Mouse (Mus musculus): ENCODE measurements around the gene Spata2l. TPM values are rescaled to one million over a fixed set of nuclear protein-coding genes. Genes with fewer than 3 reads are reported as not detected.
A peak's percentile ranks its signal among the peaks of the same experiment; 100 is the strongest.
"Not testable (repeated sequence)": the region's sequence is repeated elsewhere in the genome, so short reads cannot be mapped to it uniquely, and the experiment has no call there.

The Spata2l gene
- polyA plus RNA-seq, 1 experiment from 2014 or later: 5.0 TPM

DNA sequence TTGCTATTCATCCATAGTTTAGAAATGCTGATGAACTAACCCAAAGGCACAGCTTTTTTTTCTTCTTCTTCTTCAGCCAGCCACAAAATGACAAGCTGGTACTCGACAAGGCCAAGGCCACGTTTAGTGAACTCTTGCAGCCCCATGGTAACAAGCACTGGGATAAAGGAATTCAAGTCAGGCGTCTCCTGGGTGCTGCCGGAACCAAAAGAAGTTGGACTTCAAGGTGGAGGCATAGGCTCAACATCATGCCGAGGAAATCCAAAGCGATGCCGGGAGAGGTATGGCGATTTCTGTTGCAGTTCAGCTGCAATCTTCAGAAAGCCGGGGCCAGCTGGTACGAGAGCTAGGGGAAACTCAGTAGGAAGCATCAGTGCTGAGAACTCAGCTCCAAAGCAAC lies 3.4 kb upstream of the Spata2l start:
- no peak overlapping the region for H3K9ac ChIP-seq (ENCODE audit: low read depth, low read length)
- no peak for ATAC-seq
- TF ChIP-seq CTCF (IDR thresholded peaks at IDR 0.05; ENCODE audit: low read depth): no peak
- H3K27ac ChIP-seq (ENCODE audit: low read depth, low read length): no peak overlapping the region
- no peak overlapping the region for H3K4me2 ChIP-seq (replicated peaks; ENCODE audit: low read depth)
- 91% methylated on average over 10 of the region's 10 CpGs for WGBS
- 0 out of 2 replicates have a peak, but pooled peaks cover 4% of the 10 kb centered on the region for H3K27me3 ChIP-seq (replicated peaks; ENCODE audit: control insufficient read depth, insufficient read depth, low read length)
- no peak overlapping the region for H3K4me3 ChIP-seq (ENCODE audit: low read depth, low read length)
- peaks cover 15% of the 10 kb centered on the region; the same call in 1 of the 2 replicates for H3K36me3 ChIP-seq (ENCODE audit: control insufficient read depth, insufficient read depth)
- 0 out of 2 replicates have a peak, but pooled peaks cover 8% of the 10 kb centered on the region for H3K4me1 ChIP-seq (replicated peaks; ENCODE audit: control insufficient read depth, insufficient read depth, low read length)
- H3K9me3 ChIP-seq (ENCODE audit: control insufficient read depth): no peaks in the 10 kb centered on the region

DNA sequence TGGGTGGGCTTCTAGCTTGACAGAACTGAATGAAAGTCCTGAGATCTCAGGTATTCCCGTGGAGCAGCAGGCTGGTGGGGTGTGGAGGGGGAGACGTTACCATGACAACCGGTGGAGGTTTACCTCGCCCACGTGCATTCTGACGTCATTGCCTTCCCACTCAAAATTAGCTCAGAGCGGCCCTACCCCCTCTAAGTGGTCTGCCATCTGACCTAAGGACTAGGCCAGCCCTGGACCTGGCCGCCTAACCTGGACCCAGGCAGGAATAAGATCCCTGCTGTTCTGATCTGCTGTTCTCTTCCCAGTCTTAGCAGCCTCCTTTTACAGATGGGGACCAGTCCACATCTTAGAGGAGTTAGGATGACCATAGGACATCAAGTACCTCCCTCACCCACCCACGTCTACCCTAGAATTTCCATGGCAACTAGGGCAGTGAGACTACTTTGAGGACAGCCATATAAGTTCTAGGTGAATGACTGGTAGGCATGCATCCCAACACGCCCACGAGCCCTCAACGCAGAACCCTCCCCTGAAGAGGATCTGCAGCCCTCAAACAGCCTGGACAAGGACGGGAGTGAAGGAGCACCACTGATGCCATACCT lies 1.0 kb downstream of the Spata2l start:
- Histone ChIP-seq H3K27me3 (replicated peaks; ENCODE audit: control insufficient read depth, insufficient read depth, low read length) (0 out of 2 replicates have a peak, but pooled peaks cover 4% of the 10 kb centered on the region), H3K4me2 (replicated peaks; ENCODE audit: low read depth) (peak overlapping the region; percentile 98), H3K9me3 (ENCODE audit: control insufficient read depth) (no peaks in the 10 kb centered on the region), H3K9ac (ENCODE audit: low read depth, low read length) (peak overlapping the region; percentile 55; the same call in 1 of the 2 replicates), H3K36me3 (ENCODE audit: control insufficient read depth, insufficient read depth) (0 out of 2 replicates have a peak, but pooled peaks cover 4% of the 10 kb centered on the region), H3K4me3 (ENCODE audit: low read depth, low read length) (peak overlapping the region; percentile 82), H3K27ac (ENCODE audit: low read depth, low read length) (no peak overlapping the region), H3K4me1 (replicated peaks; ENCODE audit: control insufficient read depth, insufficient read depth, low read length) (0 out of 2 replicates have a peak, but pooled peaks cover 8% of the 10 kb centered on the region)
- no peak for TF ChIP-seq CTCF (IDR thresholded peaks at IDR 0.05; ENCODE audit: low read depth)
- 28% methylated on average over 13 of the region's 13 CpGs for WGBS
- no peak for ATAC-seq

DNA sequence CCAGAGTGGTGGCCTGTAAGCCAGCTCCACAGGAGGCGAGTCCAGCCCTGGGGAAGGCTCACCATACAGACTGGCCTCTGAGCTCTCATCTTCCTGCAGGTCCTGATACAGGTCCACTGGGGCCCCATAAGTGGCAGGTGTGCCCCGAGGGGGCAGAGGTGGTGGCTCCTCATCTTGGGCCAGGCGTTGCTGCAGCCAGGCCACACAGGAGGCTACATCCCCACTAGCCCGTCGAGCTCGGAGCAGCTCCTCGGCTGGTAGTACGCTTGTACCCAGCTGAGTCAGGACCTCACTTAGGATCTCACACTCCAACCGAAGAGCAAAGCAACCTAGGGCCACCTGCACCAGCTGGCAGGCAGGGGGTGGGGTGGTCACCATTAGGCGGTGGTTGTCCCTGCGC lies 2.3 kb downstream of the Spata2l start:
- no peak for TF ChIP-seq CTCF (IDR thresholded peaks at IDR 0.05; ENCODE audit: low read depth)
- 0 out of 2 replicates have a peak, but pooled peaks cover 4% of the 10 kb centered on the region for H3K36me3 ChIP-seq (ENCODE audit: control insufficient read depth, insufficient read depth)
- 0 out of 2 replicates have a peak, but pooled peaks cover 4% of the 10 kb centered on the region for H3K27me3 ChIP-seq (replicated peaks; ENCODE audit: control insufficient read depth, insufficient read depth, low read length)
- H3K4me2 ChIP-seq (replicated peaks; ENCODE audit: low read depth): no peak overlapping the region
- H3K9ac ChIP-seq (ENCODE audit: low read depth, low read length): no peak overlapping the region
- no peak for ATAC-seq
- 0 out of 2 replicates have a peak, but pooled peaks cover 8% of the 10 kb centered on the region for H3K4me1 ChIP-seq (replicated peaks; ENCODE audit: control insufficient read depth, insufficient read depth, low read length)
- WGBS: 81% methylated on average over 11 of the region's 11 CpGs
- H3K27ac ChIP-seq (ENCODE audit: low read depth, low read length): no peak overlapping the region
- no peaks in the 10 kb centered on the region for H3K9me3 ChIP-seq (ENCODE audit: control insufficient read depth)
- no peak overlapping the region for H3K4me3 ChIP-seq (ENCODE audit: low read depth, low read length)

DNA sequence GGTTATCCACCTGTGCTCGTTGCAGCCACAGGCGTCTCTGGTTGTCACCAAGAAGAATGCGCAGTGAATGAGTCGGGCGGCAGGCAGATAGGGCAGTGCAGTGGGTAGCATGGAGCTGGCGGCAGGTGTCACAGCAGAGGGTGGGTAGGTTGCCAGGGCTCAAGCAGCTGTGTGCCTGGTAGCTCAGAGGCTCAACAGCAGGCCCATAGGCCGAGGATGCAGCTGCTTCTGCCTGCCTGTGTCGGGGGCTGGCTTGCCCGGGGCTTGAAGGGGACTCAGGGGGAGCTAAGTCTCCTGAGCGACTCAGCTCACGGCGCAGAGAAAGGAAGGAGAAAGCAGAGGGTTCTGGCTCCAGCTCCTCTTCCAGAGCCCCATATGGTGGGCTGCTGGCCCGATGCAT lies 2.7 kb downstream of the Spata2l start:
- Histone ChIP-seq H3K4me3 (ENCODE audit: low read depth, low read length) (no peak overlapping the region), H3K27ac (ENCODE audit: low read depth, low read length) (no peak overlapping the region), H3K9ac (ENCODE audit: low read depth, low read length) (no peak overlapping the region), H3K9me3 (ENCODE audit: control insufficient read depth) (no peaks in the 10 kb centered on the region), H3K36me3 (ENCODE audit: control insufficient read depth, insufficient read depth) (0 out of 2 replicates have a peak, but pooled peaks cover 4% of the 10 kb centered on the region), H3K4me2 (replicated peaks; ENCODE audit: low read depth) (no peak overlapping the region), H3K4me1 (replicated peaks; ENCODE audit: control insufficient read depth, insufficient read depth, low read length) (0 out of 2 replicates have a peak, but pooled peaks cover 8% of the 10 kb centered on the region), H3K27me3 (replicated peaks; ENCODE audit: control insufficient read depth, insufficient read depth, low read length) (0 out of 2 replicates have a peak, but pooled peaks cover 4% of the 10 kb centered on the region)
- WGBS: 65% methylated on average over 13 of the region's 13 CpGs
- ATAC-seq: no peak
- no peak for TF ChIP-seq CTCF (IDR thresholded peaks at IDR 0.05; ENCODE audit: low read depth)

DNA sequence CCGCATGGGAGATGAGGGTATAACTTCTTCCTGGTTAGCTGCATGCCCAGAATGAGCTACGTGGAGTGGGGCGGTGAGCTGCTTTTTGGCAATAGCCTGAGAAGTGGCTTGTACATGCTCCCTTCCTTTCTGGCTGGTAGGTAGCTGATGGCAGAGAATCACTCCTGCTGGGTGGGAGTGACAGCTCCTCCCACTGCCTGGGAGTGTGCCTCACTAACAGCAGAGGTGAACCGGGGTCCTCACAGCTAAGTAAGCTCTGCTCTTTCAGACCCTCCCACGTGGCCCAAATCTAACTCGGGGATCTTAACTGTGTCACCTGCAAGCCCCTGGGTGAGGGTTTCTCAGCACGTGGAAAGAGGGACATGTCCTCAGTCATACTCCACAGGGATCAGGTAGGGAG lies 3.5 kb downstream of the Spata2l start:
- Histone ChIP-seq H3K4me1 (replicated peaks; ENCODE audit: control insufficient read depth, insufficient read depth, low read length) (0 out of 2 replicates have a peak, but pooled peaks cover 8% of the 10 kb centered on the region), H3K4me3 (ENCODE audit: low read depth, low read length) (no peak overlapping the region), H3K4me2 (replicated peaks; ENCODE audit: low read depth) (no peak overlapping the region), H3K36me3 (ENCODE audit: control insufficient read depth, insufficient read depth) (0 out of 2 replicates have a peak, but pooled peaks cover 4% of the 10 kb centered on the region), H3K27ac (ENCODE audit: low read depth, low read length) (no peak overlapping the region), H3K27me3 (replicated peaks; ENCODE audit: control insufficient read depth, insufficient read depth, low read length) (0 out of 2 replicates have a peak, but pooled peaks cover 4% of the 10 kb centered on the region), H3K9me3 (ENCODE audit: control insufficient read depth) (no peaks in the 10 kb centered on the region), H3K9ac (ENCODE audit: low read depth, low read length) (no peak overlapping the region)
- TF ChIP-seq CTCF (IDR thresholded peaks at IDR 0.05; ENCODE audit: low read depth): no peak
- WGBS: 38% methylated on average over 7 of the region's 7 CpGs
- ATAC-seq: no peak

DNA sequence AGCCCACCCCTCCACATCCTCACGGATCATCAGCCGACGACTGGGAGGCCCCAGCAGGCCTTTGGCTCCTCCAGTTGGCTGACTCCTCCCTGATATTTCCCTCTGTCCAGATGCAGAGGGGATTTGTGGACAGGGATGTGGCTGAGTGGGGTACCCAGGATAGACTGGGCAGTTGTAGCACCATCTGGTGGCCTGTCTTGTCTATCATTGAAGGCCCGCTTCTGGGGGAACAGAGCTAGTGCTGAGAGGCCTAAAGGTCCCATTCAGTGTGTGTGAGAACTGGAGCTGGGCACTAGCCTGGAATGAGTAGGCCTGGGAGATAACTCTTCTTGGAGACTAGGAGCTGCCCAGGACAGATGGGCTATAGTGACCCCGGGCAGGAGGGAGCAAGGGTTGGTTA lies 4.3 kb downstream of the Spata2l start:
- peaks cover 10% of the 10 kb centered on the region; the same call in 1 of the 2 replicates for H3K36me3 ChIP-seq (ENCODE audit: control insufficient read depth, insufficient read depth)
- H3K27me3 ChIP-seq (replicated peaks; ENCODE audit: control insufficient read depth, insufficient read depth, low read length): 0 out of 2 replicates have a peak, but pooled peaks cover 4% of the 10 kb centered on the region
- 0 out of 2 replicates have a peak, but pooled peaks cover 8% of the 10 kb centered on the region for H3K4me1 ChIP-seq (replicated peaks; ENCODE audit: control insufficient read depth, insufficient read depth, low read length)
- no peak overlapping the region for H3K27ac ChIP-seq (ENCODE audit: low read depth, low read length)
- peak; percentile 59 for TF ChIP-seq CTCF (IDR thresholded peaks at IDR 0.05; ENCODE audit: low read depth)
- 61% methylated on average over 5 of the region's 5 CpGs for WGBS
- no peaks in the 10 kb centered on the region for H3K9me3 ChIP-seq (ENCODE audit: control insufficient read depth)
- H3K4me3 ChIP-seq (ENCODE audit: low read depth, low read length): no peak overlapping the region
- ATAC-seq: no peak
- H3K4me2 ChIP-seq (replicated peaks; ENCODE audit: low read depth): no peak overlapping the region
- no peak overlapping the region for H3K9ac ChIP-seq (ENCODE audit: low read depth, low read length)

DNA sequence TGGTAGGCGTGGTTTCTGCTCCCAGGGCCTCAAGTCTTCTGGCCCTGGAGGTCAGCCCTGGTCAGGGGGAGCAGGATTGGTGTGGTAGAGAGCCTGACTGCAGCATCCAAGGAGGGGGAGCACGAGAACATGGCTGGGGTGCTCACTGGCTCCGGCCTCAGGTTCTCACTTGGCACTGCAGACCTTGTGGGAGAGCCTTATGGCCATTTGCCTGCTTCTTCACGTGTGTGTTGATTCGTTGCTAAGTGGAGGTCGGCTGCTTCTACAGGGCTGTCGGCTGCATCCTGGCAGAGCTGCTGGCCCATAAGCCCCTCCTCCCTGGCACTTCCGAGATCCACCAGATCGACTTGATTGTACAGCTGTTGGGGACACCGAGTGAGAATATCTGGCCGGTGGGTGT lies 5.7 kb downstream of the Spata2l start:
- H3K9ac ChIP-seq (ENCODE audit: low read depth, low read length); H3K27me3 ChIP-seq (replicated peaks; ENCODE audit: control insufficient read depth, insufficient read depth, low read length); ATAC-seq; H3K4me3 ChIP-seq (ENCODE audit: low read depth, low read length); H3K4me2 ChIP-seq (replicated peaks; ENCODE audit: low read depth); H3K9me3 ChIP-seq (ENCODE audit: control insufficient read depth); H3K27ac ChIP-seq (ENCODE audit: low read depth, low read length); H3K4me1 ChIP-seq (replicated peaks; ENCODE audit: control insufficient read depth, insufficient read depth, low read length): not testable (repeated sequence)
- H3K36me3 ChIP-seq (ENCODE audit: control insufficient read depth, insufficient read depth): peaks cover 11% of the 10 kb centered on the region; the same call in 1 of the 2 replicates
- WGBS: 90% methylated on average over 9 of the region's 11 CpGs

Measured in intestine, postnatal 0 days (tissue).